Mouse (Mus musculus) heart, postnatal 4 days (tissue): ENCODE measurements around the gene 2310011J03Rik. TPM values are rescaled to one million over a fixed set of nuclear protein-coding genes. Genes with fewer than 3 reads are reported as not detected.
A peak's percentile ranks its signal among the peaks of the same experiment; 100 is the strongest.

Source experiments
- DNase-seq: peaks from one replicate; pipeline ENCODE4 v3.0.0; 2021
- total RNA-seq, 2 experiments: library from RNA; stranded (reverse); gene quantifications; 2 replicates each; pipeline ENCODE4 v1.2.3; 2021

2310011J03Rik gene
- total RNA-seq, 2 experiments from 2014 or later: 16.9 TPM

DNA sequence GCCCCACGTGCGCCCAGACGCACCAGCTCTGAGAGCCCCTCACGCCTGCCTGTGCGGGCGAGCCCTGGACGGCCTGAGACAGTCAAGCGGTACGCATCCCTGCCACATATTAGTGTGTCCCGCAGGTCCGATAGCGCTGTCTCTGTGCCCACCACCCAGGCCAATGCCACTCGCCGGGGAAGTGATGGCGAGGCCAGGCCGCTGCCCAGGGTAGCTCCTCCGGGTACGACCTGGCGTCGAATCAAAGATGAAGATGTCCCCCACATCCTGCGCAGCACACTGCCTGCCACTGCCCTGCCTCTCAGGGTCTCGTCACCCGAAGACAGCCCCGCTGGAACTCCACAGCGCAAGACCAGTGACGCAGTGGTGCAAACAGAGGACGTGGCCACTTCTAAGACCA, 5.0 kb downstream of the 2310011J03Rik start:
- no peak for DNase-seq

DNA sequence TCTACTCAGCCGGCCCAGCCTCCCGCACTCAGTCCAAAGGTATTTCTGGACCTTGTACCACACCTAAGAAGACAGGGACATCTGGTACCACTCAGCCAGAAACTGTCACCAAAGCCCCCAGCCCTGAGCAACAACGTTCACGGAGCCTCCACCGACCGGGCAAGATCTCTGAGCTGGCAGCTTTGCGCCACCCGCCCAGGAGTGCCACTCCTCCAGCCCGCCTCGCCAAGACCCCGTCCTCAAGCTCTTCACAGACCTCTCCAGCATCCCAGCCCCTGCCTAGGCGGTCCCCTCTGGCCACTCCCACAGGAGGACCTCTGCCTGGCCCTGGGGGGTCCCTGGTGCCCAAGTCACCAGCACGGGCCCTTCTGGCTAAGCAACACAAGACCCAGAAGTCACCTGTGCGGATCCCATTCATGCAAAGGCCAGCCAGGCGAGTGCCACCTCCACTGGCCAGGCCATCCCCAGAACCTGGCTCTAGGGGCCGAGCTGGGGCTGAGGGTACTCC, 5.8 kb downstream of the 2310011J03Rik start:
- no peak for DNase-seq

DNA sequence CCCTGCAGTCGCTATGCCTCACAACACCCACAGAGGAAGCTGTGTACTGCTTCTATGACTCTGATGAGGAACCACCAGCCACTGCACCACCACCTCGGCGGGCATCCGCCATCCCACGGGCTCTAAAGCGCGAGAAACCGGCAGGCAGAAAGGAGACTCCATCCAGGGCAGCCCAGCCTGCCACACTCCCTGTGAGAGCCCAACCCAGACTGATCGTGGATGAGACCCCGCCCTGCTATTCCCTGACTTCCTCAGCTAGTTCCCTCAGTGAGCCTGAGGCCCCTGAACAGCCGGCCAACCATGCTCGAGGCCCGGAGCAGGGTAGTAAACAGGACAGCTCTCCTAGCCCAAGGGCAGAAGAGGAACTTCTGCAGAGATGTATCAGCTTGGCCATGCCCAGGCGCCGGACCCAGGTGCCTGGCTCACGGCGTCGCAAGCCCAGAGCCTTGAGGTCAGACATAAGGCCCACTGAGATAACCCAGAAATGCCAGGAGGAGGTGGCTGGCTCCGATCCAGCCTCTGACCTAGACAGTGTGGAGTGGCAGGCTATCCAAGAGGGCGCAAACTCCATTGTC, 6.6 kb downstream of the 2310011J03Rik start:
- peak; percentile 54 for DNase-seq

DNA sequence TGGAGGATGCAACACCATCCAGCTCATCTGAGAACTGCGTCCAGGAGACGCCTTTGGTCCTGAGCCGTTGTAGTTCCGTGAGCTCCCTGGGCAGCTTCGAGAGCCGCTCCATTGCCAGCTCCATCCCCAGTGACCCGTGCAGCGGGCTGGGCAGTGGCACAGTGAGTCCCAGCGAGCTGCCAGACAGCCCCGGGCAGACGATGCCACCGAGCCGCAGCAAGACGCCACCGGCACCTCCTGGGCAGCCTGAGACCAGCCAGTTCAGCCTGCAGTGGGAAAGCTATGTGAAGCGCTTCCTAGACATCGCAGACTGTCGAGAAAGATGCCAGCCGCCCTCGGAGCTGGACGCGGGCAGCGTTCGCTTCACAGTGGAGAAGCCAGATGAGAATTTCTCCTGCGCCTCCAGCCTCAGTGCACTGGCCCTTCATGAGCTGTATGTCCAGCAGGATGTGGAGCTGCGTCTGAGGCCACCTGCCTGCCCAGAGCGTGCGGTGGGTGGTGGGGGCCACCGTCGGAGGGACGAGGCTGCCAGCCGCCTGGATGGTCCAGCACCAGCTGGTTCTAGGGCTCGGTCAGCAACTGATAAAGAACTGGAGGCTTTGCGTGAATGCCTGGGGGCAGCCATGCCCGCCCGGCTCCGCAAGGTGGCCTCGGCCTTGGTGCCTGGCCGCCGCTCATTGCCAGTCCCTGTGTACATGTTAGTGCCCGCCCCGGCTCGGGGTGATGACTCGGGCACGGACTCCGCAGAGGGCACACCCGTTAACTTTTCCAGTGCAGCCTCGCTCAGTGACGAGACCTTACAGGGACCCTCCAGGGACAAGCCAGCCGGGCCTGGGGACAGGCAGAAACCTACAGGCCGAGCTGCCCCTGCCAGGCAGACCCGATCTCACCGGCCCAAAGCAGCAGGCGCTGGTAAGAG, 7.5 kb downstream of the 2310011J03Rik start:
- DNase-seq: no peak

DNA sequence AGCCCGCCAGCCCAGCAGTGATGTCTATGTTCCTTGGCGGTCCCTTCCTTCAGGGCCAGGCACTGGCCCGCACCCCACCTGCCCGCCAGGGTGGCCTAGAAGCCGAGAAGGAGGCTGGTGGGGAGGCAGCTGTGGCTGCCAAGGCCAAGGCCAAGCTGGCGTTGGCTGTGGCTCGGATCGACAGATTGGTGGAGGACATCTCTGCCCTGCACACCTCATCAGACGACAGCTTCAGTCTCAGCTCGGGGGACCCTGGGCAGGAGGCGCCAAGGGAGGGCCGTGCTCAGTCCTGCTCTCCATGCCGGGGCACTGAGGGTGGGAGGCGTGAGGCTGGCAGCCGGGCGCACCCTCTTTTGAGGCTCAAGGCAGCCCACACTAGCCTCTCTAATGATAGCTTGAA, 8.8 kb downstream of the 2310011J03Rik start:
- DNase-seq: no peak

DNA sequence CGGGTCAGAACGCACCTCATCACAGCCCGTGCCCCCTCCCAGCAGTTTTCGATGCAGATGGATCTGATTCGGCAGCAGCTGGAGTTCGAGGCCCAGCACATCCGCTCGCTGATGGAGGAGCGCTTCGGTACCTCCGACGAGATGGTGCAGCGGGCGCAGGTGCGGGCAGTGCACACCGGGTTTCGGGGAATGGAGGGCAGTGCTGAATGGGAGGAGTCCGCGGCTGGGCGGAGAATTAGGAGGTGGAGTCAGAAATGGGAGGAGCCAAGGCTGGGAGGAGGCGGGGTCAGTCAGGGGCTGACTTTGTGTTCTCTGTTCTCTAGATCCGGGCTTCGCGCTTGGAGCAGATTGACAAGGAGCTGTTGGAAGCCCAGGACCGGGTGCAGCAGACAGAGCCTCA, 15.5 kb downstream of the 2310011J03Rik start:
- DNase-seq: no peak

DNA sequence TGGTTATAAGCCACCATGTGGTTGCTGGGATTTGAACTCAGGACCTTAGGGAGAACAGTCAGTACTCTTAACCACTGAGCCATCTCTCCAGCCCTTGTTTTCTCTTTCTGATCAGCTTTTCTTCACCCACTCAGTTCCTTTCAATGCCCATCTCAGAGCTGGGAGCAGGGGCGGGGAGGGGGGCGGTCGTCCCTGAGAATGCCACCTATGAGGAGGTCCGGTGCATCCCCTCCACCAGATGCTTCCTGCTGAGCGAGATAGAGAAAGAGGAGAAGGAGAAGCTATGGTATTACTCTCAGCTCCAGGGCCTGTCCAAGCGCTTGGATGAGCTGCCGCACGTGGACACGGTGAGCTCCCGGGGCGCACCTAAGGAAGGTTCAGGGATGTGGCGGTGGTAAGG, 15.9 kb downstream of the 2310011J03Rik start:
- DNase-seq: no peak

DNA sequence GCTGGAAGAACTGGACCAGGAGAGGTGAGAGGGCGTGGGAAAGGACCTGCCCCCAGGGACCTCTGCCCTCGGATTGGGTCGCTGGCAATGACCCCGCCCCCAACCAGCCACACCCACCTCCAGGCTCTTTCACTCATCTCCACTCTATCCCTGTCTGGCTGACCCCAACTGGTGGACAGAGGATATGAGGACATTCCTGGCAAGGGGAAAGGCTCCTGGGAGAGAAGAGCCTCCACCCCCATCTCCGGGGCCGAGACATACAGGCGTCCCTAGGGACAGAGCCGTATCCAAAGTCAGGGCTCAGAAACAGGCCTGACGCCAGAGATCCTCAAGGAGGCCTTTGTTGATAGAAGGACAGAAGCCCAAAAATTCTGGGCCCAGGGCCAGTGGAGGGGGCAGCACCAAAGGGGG, 17.9 kb downstream of the 2310011J03Rik start:
- peak; percentile 86 for DNase-seq

DNA sequence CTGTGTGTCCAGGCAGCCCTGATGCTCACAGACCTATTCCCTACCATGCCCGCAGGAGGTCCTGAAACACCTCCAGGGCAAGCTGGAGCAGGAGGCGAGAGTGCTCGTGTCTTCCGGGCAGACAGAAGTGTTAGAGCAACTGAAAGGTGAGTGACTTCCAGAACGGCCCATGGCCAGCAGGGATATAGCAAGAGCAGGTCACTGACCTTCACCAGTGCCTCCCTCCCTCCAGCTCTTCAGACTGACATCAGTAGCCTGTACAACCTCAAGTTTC, 18.3 kb downstream of the 2310011J03Rik start:
- no peak for DNase-seq

DNA sequence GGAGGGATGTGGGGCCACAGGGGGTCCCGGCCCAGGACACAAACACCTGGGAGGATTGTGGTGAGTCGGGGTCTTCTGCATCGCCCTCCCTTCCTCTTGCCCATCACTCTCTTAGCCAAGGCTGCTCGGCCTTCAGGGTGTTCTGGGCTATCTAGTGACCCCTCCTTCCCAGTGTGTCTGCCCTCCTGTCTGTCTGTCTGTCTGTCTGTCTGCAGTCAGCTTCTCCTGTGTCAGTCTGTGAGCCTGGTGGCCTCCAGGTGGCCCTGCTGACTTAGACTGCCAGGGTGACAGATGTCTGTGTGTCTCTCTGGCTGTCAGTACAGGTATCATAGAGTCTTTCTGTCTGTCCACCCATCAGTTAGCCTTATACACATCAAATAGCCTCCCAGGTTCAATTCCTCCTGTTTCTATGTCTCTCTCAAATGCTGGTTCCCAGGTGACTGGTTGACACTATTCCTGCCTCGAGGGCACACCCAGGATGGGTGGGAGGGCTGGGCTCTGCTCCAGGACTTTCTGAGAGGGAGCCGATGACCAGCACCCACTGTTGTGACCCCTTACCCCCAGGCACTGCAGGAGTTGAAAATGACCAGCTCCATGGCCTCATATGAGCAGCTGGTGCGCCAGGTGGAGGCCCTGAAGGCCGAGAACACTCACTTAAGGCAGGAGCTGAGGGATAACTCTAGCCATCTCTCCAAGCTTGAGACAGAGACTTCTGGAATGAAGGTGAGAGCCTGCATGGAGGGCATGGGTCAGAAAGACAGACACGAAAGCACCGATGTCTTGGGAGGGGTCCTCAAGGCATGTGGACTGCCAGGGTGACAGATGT, 18.9 kb downstream of the 2310011J03Rik start:
- DNase-seq: no peak

DNA sequence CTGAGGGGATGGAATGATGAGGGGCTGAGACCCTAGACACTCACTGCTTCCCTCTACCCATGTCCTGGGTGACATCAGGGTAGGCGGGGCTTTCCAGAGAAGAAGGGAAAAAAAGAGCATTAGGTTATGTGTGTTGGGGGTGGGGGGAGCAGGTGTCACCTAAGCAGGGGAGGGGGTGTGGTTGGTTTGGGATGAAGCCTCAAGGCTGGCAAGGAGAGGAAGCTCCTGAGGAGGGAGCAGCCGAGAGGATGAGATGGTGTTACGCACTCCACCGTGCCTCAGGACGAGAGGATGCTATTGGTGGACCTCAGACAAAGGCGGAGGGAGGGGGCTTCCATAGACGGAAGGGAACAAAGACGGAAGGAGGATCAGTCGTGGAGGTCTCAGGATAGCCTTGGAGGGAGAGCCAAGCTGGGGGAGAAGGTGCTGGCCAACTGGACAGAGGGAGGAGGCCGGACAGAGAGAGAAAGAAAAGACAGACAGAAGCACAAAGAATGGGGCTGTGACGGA, 19.6 kb downstream of the 2310011J03Rik start:
- no peak for DNase-seq

DNA sequence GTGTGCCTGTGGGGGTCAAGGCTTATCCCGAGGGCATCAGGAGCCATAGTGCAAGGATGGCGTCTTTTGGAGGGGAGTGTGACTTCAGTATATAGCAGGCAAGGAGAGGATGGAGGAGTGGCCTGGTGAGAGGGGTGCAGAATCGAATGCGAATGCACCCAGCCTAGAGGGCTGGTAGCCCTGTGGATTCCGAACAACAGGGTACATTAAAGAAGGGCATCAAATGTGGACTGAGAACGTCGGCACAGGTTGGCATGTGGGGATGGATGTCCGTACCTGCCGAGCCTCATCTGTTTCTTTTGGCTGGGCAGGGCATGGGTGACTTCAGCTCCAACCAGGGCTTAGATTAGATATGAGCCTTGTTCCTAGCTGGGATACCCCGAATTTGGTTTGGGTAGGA, 20.5 kb downstream of the 2310011J03Rik start:
- DNase-seq: no peak

DNA sequence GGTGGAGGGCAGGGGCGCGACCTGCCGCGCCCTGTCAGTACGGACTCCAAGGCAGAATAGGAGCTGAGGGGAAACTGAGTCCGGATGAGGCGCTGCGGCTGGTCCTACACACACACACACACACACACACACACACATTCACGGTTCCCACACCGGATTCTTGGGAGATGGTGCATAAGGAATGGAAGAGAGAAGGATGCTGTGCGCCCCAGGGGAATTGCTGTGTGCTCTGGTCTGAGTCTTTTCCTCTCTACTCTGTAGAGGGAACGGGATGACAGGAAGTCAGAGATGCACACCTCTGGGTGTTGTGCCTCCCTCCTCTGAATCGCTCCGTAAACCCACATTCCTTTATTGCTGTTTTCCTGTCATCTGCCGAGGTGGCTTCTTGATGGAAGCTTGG, 21.0 kb downstream of the 2310011J03Rik start:
- no peak for DNase-seq

DNA sequence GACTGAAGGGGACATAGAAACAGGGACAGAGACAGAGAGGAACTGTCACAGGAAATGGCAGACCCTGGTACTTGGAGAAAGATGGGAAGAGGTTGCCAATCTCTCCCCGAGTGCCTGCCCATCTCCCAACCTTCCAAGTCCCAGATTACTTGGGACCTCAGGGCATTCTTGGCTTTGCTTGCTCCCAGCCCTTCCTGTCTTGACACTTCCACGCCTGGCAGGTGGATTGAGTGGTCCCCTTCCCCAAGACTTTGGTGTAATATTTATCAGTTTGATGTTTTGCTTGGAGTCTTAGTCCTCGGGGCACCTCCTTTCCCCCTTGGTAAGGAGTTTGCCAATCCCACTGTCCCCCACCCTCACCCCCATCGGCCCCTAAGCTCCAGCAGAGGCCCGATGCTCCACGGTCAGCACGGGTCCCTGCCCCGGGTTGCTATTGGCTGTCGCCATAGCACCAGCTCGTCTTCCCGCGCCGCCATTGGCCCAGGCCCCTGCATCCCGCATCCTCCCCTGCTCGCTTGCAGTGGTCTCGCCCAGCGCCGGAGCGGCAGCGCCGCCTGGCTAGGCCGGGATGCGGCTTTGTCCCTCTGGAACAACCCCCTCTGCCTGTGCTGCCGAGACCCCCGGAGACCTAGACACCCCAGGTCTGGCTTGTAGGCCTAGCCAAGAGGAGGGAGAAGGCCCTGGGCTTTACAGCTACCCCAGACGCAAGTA, 21.6 kb downstream of the 2310011J03Rik start:
- DNase-seq: peak; percentile 75

DNA sequence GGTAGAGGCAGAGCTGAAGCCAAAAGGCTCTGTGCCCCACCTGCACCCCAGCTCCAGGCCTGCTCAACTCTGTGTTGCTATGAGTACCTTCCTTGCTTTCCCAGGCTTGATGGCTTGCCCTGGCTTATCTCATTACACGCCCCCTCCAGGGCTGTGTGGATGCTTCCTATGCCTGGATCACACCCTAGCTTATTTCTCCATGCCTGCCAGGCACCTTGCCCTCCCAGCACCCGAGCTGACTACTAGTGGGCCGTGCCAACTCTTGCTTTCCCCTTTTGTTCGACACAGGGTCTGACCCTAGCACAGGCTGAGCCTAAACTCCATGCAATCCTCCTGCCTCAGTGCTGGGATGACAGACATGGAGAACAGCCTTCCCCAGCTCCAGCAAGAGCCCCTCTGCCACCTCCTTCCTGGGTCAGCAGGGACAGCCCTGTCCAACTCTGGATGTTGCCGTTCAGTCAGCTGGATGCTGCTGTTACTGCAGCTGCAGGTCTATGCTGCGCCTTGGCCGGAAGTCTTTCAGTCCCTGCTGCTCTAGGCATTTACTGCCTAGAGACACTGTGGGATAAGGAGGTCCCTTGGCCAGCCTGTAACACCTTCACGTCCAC, 22.7 kb downstream of the 2310011J03Rik start:
- DNase-seq: no peak

DNA sequence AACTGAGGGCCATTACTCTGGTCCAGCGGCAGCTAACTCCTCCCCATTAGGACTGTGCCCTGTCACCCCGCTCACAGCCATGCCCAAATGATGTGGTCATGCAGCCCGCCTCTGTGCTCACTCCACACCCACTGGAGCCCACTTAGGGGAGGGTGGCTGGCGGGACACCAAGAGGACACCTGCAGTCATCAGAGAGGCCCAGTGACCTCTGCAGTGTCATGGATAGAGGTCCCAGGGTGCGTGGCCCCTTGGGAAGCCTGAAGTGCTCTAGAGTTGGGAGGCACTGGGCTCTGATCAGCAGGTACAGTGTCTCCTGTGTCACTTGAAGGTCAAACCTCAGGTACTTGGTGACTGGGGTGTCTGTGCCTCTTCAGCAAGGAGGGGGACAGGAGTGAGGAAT, 23.5 kb downstream of the 2310011J03Rik start:
- no peak for DNase-seq

DNA sequence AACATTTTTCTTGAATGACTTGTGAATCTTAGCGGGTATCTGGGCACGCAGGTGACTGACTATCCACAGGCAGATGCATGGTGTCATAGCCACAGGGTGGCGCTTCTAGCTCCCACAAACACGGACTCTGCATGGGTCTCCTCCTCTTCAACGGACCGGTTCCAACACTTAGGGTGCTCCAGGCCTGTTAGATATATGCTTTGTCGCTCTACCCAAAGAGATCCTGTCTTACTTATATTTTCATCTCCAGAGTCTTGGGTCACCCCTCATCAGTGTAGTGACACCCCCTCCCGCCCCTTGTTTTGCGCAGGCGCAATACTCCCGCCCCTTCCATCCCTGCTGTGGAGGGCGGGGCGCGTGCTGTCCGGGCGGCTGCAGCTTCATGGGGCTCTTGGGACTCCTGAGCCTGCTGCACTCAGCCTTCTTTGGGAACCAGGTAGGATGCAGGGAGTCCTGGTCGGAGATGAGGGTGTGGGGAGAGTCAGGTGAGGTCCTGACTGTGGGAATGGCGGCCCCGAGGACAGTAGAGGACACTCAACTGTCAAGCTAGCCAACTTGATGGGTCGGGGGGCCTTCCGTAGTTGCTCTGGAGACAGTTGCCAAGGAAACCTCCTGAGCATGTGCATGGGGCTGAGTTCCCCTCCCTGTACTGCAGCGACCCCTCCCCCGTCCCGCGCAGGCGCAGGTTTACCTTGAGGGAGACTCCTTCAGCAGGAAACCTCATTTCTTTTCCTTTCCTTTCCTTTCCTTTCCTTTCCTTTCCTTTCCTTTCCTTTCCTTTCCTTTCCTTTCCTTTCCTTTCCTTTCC, 24.5 kb downstream of the 2310011J03Rik start, which contains the start of gene Apc2:
Apc2 (plus strand) TSS at position 360 of the 808 bp plus-strand sequence.
- peak; percentile 73 for DNase-seq

DNA sequence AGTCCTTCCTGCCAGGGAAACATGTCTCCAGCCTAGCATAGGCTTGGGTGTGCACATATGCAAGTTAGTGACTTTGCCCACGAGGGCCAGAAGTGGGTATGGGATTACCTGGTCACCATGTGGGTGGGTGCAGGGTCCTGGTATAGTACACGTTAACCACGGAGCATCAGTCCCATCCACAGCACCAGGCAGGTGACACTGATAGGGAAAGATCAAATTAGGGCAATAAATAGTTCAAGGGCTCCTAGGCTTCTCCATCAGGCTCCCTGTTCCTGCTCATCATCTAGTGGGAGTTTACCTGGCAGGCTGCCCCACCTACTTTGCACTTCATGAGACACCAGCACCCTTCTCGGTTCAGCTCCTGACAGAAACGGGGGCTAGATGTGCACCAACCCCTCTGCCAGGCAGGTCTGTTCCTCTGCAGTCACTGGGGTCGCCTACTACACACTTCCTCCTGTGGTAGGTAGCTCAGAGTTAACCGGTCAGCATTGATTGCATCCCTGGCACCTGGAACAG, 25.5 kb downstream of the 2310011J03Rik start:
- no peak for DNase-seq

DNA sequence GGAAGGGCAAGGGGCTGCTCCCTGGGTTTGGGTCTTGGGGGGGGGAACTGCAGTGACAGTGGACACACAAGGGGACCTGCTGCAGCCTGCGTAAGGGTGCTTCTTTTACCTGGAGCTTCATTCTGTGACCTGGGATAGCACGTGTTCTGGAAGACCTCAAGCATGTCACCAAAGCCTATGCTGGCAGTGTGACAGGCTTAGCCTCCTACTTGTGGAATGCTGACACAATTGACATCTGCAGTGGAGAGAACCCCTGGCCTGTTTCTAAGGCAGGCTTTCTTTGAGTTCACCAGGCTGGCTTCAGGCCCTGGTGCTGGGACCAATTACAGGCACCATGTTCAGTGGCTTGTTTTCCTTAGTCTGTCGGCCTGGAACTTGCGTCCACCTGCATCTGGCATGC, 26.0 kb downstream of the 2310011J03Rik start:
- DNase-seq: no peak

DNA sequence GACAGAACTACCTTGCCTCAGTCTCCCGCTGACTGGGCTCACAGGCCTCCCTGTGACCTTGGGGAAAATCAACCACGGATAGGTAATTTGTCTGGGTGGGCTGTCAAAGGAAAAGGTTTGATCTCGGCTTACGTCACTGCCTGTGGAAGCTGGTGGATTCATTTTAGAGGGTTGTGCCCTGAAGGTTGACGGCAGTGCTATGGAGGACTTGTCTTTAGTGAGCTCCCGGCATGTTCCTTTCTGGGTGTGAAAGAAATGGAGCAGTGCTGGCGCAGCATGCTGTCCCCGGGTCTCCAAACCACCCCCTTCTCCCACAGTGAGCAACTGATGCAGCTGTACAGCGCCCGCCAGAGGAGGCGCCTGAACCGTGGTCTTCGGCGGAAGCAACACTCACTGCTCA, 27.0 kb downstream of the 2310011J03Rik start:
- DNase-seq: no peak
